Mouse (Mus musculus) hindbrain, embryonic 11.5 days (tissue): ENCODE data around the gene Nfkb2. TPM values are rescaled to one million over a fixed set of nuclear protein-coding genes. Genes with fewer than 3 reads are reported as not detected.

Experiments
- ATAC-seq: fragments of 200-750 bp; cut with Nextera tagmentation; 2 replicates; pipeline ENCODE4 v1.8.0; 2017; ENCODE audit warnings: mild to moderate bottlenecking, moderate TSS enrichment, moderate library complexity; ENCODE audit not compliant: low FRiP score
- DNase-seq: peaks from one replicate; pipeline ENCODE4 v3.0.0-alpha.2; 2015; ENCODE audit warnings: low spot score
- H3K27ac ChIP-seq: fragments of 300-500 bp; sonication (generic); 2 replicates; pipeline ENCODE4 v1.5.1; 2014; ENCODE audit warnings: mild to moderate bottlenecking, low read depth, low read length
- H3K27me3 ChIP-seq: fragments of 300-500 bp; sonication (generic); 2 replicates; pipeline ENCODE4 v1.6.1; 2014; ENCODE audit warnings: mild to moderate bottlenecking, low read length, moderate library complexity, mixed read lengths; ENCODE audit not compliant: control insufficient read depth, insufficient read depth
- H3K36me3 ChIP-seq: fragments of 300-500 bp; sonication (generic); 2 replicates; pipeline ENCODE4 v1.6.1; 2014; ENCODE audit warnings: mild to moderate bottlenecking, low read length, moderate library complexity, mixed read lengths; ENCODE audit not compliant: control insufficient read depth, insufficient read depth
- H3K4me1 ChIP-seq: fragments of 300-500 bp; sonication (generic); replicated peaks from 2 replicates; pipeline ENCODE4 v1.6.1; 2014; ENCODE audit warnings: low read length, mixed read lengths; ENCODE audit not compliant: control insufficient read depth, insufficient read depth
- H3K4me2 ChIP-seq: fragments of 300-500 bp; sonication (generic); replicated peaks from 2 replicates; pipeline ENCODE4 v1.6.1; 2014; ENCODE audit warnings: mild to moderate bottlenecking, low read depth, low read length
- H3K4me3 ChIP-seq: fragments of 300-500 bp; sonication (generic); 2 replicates; pipeline ENCODE4 v1.5.1; 2014; ENCODE audit warnings: low read depth, low read length
- H3K9ac ChIP-seq: fragments of 300-500 bp; sonication (generic); 2 replicates; pipeline ENCODE4 v1.6.1; 2014; ENCODE audit warnings: low read depth, low read length
- H3K9me3 ChIP-seq: fragments of 300-500 bp; sonication (generic); 2 replicates; pipeline ENCODE4 v1.6.1; 2016; ENCODE audit warnings: low read length; ENCODE audit not compliant: control insufficient read depth
- WGBS: fragments of 180-500 bp; shearing (Covaris S2); extraction: QIAGEN DNeasy Blood & Tissue Kit; methylation state at CpG from one replicate; pipeline ENCODE4 v1.1.7; 2014; 5-methylcytosine and 5-hydroxymethylcytosine counted together
- polyA plus RNA-seq: library from polyadenylated mRNA; unstranded; fragments of >200 nt; fragmentation: Nextera tagmentation; extraction: Ambion mirVana; gene quantifications from 2 replicates; pipeline ENCODE4 v1.2.1, GENCODE M21; 2014

Nfkb2 gene
- polyA plus RNA-seq, 1 experiment from 2014 or later = 4.6 TPM

DNA sequence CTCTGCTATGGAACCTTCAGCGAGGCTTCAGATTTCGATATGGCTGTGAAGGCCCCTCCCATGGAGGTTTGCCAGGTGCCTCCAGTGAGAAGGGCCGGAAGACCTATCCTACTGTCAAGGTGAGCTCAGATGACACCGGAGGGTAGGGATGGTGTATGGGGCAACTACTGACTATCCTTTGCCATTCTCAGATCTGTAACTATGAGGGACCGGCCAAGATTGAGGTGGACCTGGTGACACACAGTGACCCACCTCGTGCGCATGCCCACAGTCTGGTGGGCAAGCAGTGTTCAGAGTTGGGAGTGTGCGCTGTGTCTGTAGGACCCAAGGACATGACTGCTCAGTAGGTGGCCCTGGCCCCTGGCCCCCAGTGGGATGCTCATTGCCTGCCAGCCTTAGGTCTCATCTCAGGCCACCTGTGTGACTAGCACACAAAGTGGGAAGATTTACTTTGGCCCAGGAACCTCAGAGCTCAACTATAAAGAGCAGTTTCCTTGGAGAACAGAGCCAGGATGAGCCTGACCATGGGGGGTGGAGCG, 2.7 kb downstream of the Nfkb2 start:
- WGBS = 88% methylated on average over 9 of the region's 9 CpGs
- peaks cover 16% of the 10 kb centered on the region for H3K27me3 ChIP-seq

DNA sequence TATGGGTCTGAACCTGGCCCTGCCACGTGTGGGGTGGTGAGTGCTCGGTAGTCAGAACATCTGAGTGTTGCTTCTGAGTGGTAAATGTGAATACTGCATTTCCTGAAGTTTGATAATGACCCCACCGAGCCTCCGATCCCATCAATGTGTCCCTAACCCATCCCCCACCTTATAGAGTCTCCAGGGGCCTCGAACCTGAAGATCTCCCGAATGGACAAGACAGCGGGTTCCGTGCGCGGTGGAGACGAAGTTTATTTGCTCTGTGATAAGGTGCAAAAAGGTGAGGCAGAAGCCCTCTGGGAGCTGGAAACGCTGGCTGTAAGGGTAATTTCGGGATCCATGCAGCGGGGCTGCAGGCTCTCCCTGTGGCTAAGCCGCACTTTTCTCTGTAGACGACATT, 3.7 kb downstream of the Nfkb2 start:
- ATAC-seq = no peak
- Histone ChIP-seq H3K4me2 (no peak overlapping the region), H3K27me3 (peaks cover 16% of the 10 kb centered on the region), H3K4me3 (no peak overlapping the region), H3K9me3 (no peaks in the 10 kb centered on the region), H3K9ac (no peak overlapping the region), H3K27ac (no peak overlapping the region), H3K36me3 (no peaks in the 10 kb centered on the region), H3K4me1 (0 out of 2 replicates have a peak, but pooled peaks cover 2% of the 10 kb centered on the region)
- 71% methylated on average over 16 of the region's 16 CpGs for WGBS
- DNase-seq = no peak

More for the DNA sequence above, 2.7 kb downstream of the Nfkb2 start:
- no peak for ATAC-seq
- Histone ChIP-seq H3K27ac (no peak overlapping the region), H3K4me1 (0 out of 2 replicates have a peak, but pooled peaks cover 2% of the 10 kb centered on the region), H3K9ac (no peak overlapping the region), H3K36me3 (no peaks in the 10 kb centered on the region), H3K4me3 (no peak overlapping the region), H3K4me2 (no peak overlapping the region), H3K9me3 (no peaks in the 10 kb centered on the region)
- DNase-seq = no peak

DNA sequence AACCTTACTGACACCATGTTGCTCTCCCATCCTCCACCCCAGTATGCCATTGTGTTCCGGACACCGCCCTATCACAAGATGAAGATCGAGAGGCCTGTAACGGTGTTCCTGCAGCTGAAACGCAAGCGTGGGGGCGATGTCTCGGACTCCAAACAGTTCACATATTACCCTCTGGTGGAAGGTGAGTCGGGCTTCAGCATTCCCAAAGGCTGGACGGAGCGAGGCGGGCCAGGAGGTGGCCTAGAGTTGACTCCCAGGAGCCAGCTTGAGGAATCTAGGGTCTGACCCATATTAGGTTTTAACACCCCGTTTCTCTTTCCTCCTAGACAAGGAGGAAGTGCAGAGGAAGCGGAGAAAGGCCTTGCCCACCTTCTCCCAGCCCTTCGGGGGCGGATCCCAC, 4.2 kb downstream of the Nfkb2 start:
- Histone ChIP-seq H3K9me3 (no peaks in the 10 kb centered on the region), H3K4me3 (no peak overlapping the region; the same call in 1 of the 2 replicates), H3K9ac (no peak overlapping the region), H3K27me3 (peaks cover 19% of the 10 kb centered on the region), H3K36me3 (no peaks in the 10 kb centered on the region), H3K4me2 (peak overlapping the region; percentile 85; the same call in 1 of the 2 replicates), H3K4me1 (0 out of 2 replicates have a peak, but pooled peaks cover 2% of the 10 kb centered on the region), H3K27ac (no peak overlapping the region)
- ATAC-seq (no peak), DNase-seq (no peak)
- WGBS = 53% methylated on average over 16 of the region's 16 CpGs

DNA sequence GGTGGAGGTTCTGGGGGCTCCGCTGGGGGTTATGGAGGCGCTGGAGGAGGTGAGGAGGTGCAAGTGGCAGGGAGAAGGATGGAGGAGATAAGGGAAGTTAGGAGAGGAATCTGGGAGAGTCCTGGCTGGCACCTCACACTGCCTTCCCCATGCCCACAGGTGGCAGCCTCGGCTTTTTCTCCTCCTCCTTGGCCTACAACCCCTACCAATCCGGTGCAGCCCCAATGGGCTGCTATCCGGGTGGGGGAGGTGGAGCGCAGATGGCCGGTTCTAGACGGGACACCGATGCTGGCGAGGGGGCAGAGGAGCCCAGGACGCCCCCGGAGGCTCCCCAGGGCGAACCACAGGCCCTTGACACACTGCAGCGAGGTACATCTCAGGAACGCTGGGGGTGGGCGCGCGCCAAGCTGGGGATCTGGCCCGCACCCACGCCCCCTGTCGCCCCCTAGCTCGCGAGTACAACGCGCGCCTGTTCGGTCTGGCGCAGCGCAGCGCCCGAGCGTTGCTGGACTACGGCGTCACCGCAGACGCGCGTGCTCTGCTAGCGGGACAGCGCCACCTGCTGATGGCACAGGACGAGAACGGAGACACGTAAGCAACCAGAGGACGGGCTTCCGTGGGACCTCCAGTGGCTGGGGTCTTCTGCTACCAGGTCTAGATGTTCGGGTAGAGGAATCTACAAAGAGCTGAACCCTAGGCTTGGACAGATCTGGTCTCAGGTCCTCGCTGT, 4.8 kb downstream of the Nfkb2 start:
- peak; percentile 51 for ATAC-seq
- peak overlapping the region; percentile 85 for H3K4me2 ChIP-seq
- 1% methylated on average over 45 of the region's 47 CpGs for WGBS
- H3K9me3 ChIP-seq = no peaks in the 10 kb centered on the region
- H3K4me1 ChIP-seq = 0 out of 2 replicates have a peak, but pooled peaks cover 2% of the 10 kb centered on the region
- peak overlapping the region; percentile 30 for H3K4me3 ChIP-seq
- peak overlapping the region; percentile 40; the same call in 1 of the 2 replicates for H3K9ac ChIP-seq
- no peaks in the 10 kb centered on the region for H3K36me3 ChIP-seq
- H3K27ac ChIP-seq = no peak overlapping the region
- DNase-seq = peak; percentile 95
- H3K27me3 ChIP-seq = peaks cover 24% of the 10 kb centered on the region

DNA sequence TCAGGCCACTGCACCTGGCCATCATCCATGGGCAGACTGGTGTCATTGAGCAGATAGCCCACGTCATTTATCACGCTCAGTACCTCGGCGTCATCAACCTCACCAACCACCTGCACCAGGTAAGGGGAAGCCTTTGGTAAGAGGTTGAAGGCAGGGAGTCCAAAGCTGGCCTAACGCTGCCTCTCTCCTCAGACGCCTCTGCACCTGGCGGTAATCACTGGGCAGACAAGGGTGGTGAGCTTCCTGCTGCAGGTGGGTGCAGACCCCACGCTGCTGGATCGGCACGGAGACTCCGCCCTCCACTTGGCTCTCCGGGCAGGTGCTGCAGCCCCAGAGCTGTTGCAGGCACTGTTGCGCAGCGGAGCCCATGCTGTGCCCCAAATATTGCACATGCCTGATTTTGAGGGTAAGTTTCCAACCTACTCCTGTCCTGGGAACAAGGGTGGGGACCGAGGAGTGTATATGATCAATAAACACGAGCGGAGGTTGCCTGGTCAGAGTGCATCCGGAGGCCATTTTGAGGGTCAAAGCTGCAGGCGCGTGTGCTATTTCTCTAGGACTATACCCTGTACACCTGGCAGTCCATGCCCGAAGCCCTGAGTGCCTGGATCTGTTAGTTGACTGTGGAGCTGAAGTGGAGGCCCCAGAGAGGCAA, 5.7 kb downstream of the Nfkb2 start:
- ATAC-seq (no peak), DNase-seq (no peak)
- no peaks in the 10 kb centered on the region for H3K36me3 ChIP-seq
- WGBS = 81% methylated on average over 21 of the region's 21 CpGs
- H3K4me2 ChIP-seq = no peak overlapping the region
- H3K9ac ChIP-seq = no peak overlapping the region
- peaks cover 33% of the 10 kb centered on the region for H3K27me3 ChIP-seq
- H3K4me1 ChIP-seq = no peaks in the 10 kb centered on the region
- no peaks in the 10 kb centered on the region for H3K9me3 ChIP-seq
- no peak overlapping the region for H3K4me3 ChIP-seq
- H3K27ac ChIP-seq = no peak overlapping the region

DNA sequence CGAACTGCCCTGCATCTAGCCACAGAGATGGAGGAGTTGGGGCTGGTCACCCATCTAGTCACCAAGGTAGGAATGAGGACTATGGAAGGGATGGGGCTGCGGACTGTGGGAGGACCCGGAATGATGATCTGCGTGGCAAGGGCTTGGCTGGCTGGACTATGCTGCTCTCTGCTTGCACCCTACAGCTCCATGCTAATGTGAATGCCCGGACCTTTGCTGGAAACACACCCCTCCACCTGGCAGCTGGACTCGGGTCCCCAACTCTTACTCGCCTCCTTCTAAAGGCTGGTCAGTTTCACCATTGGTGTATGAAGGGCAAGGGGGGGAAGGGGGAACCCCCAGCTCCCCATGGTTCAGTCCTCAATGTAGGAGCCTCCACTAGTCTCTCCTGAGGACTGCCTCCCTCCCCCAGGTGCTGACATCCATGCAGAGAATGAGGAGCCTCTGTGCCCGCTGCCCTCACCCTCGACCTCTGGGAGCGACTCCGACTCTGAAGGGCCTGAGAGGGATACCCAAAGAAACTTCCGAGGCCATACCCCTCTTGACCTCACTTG, 6.3 kb downstream of the Nfkb2 start:
- Histone ChIP-seq H3K36me3 (no peaks in the 10 kb centered on the region), H3K27ac (no peak overlapping the region), H3K9ac (no peak overlapping the region), H3K4me2 (no peak overlapping the region), H3K9me3 (no peaks in the 10 kb centered on the region), H3K27me3 (peaks cover 39% of the 10 kb centered on the region), H3K4me1 (no peaks in the 10 kb centered on the region), H3K4me3 (no peak overlapping the region)
- DNase-seq (no peak), ATAC-seq (no peak)
- 87% methylated on average over 12 of the region's 12 CpGs for WGBS

DNA sequence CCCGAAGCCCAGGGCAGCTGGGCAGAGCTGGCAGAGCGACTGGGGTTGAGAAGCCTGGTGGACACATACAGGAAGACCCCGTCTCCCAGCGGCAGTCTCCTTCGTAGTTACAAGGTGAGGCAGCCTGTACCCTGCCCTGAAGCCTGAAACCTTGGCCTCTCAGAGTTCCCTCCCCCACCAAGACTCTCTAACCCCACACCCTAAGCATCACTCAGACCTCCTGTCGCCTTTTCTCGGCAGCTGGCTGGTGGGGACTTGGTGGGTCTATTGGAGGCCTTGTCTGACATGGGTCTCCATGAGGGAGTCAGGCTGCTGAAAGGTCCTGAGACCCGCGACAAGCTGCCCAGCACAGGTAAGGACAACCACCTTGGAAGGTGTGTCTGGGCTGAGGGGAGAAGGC, 7.2 kb downstream of the Nfkb2 start:
- DNase-seq = no peak
- H3K4me3 ChIP-seq = no peak overlapping the region
- no peak overlapping the region for H3K9ac ChIP-seq
- no peaks in the 10 kb centered on the region for H3K4me1 ChIP-seq
- 90% methylated on average over 9 of the region's 9 CpGs for WGBS
- no peak for ATAC-seq
- no peaks in the 10 kb centered on the region for H3K36me3 ChIP-seq
- no peaks in the 10 kb centered on the region for H3K9me3 ChIP-seq
- peaks cover 49% of the 10 kb centered on the region for H3K27me3 ChIP-seq
- no peak overlapping the region for H3K27ac ChIP-seq
- H3K4me2 ChIP-seq = no peak overlapping the region

DNA sequence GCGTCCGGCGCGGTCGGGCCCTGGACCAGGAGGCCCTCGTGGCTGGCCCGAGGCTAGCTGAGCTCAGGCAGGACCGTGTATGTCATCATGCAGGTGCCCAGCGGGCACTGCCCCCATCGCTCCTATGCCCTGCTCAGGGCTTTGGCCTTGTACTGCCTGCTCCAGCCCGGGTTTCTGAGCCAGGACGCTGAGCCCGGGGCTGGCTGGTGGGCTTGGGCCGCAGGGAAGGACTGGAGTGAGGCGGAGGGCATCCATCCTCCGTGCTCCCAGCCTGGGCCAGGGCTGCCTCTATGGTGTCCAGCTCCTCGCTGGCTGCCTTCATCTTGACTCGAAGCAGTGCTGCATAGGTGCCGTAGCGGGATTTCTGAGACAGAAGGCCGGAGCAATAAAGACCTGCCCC, 8.4 kb downstream of the Nfkb2 start:
- Histone ChIP-seq H3K4me3 (no peak overlapping the region), H3K9ac (no peak overlapping the region), H3K4me1 (no peaks in the 10 kb centered on the region), H3K9me3 (no peaks in the 10 kb centered on the region), H3K36me3 (no peaks in the 10 kb centered on the region), H3K27me3 (peaks cover 56% of the 10 kb centered on the region), H3K4me2 (no peak overlapping the region), H3K27ac (no peak overlapping the region)
- DNase-seq (no peak), ATAC-seq (no peak)
- WGBS = 86% methylated on average over 21 of the region's 21 CpGs
